Mouse (Mus musculus) heart, embryonic 16.5 days (tissue): Measurements from ENCODE around the gene Rpl6. TPM values are rescaled to one million over a fixed set of nuclear protein-coding genes. Genes with fewer than 3 reads are reported as not detected.

ENCODE experiments used
- ATAC-seq: fragments of 200-750 bp; cut with Nextera tagmentation; replicated peaks from 2 replicates; pipeline ENCODE4 v1.8.0; 2017; ENCODE audit warnings: moderate number of reproducible peaks; ENCODE audit not compliant: insufficient read depth, low FRiP score; ENCODE audit errors: extremely low read depth
- H3K27ac ChIP-seq: fragments of 300-500 bp; sonication (generic); 2 replicates; pipeline ENCODE4 v1.5.1; 2014; ENCODE audit warnings: mild to moderate bottlenecking, low read length, control low read depth, moderate library complexity
- H3K27me3 ChIP-seq: fragments of 300-500 bp; sonication (generic); 2 replicates; pipeline ENCODE4 v1.6.1; 2014; ENCODE audit warnings: low read length, mixed read lengths; ENCODE audit not compliant: control insufficient read depth, insufficient read depth
- H3K36me3 ChIP-seq: fragments of 300-500 bp; sonication (generic); 2 replicates; pipeline ENCODE4 v1.6.1; 2014; ENCODE audit not compliant: control insufficient read depth, insufficient read depth
- H3K4me1 ChIP-seq: fragments of 300-500 bp; sonication (generic); 2 replicates; pipeline ENCODE4 v1.6.1; 2014; ENCODE audit warnings: low read length, mixed read lengths; ENCODE audit not compliant: control insufficient read depth, insufficient read depth
- H3K4me2 ChIP-seq: fragments of 300-500 bp; sonication (generic); 2 replicates; pipeline ENCODE4 v1.6.1; 2014; ENCODE audit warnings: low read depth, mild to moderate bottlenecking, control low read depth, low read length
- H3K4me3 ChIP-seq: fragments of 300-500 bp; sonication (generic); 2 replicates; pipeline ENCODE4 v1.5.1; 2014; ENCODE audit warnings: mild to moderate bottlenecking, control low read depth, low read length
- H3K9ac ChIP-seq: fragments of 300-500 bp; sonication (generic); 2 replicates; pipeline ENCODE4 v1.6.1; 2014; ENCODE audit warnings: low read length, control low read depth
- H3K9me3 ChIP-seq: fragments of 300-500 bp; sonication (generic); replicated peaks from 2 replicates; pipeline ENCODE4 v1.6.1; 2016; ENCODE audit warnings: low read length; ENCODE audit not compliant: control insufficient read depth
- WGBS: fragments of 180-500 bp; shearing (Covaris S2); extraction: QIAGEN DNeasy Blood & Tissue Kit; methylation state at CpG from one replicate; pipeline ENCODE4 v1.1.7; 2014; 5-methylcytosine and 5-hydroxymethylcytosine counted together
- polyA plus RNA-seq: library from polyadenylated mRNA; unstranded; fragments of >200 nt; fragmentation: Nextera tagmentation; extraction: Ambion mirVana; gene quantifications from 2 replicates; pipeline ENCODE4 v1.2.1, GENCODE M21; 2015

The Rpl6 gene
- polyA plus RNA-seq, 1 experiment from 2014 or later, result 345 TPM

DNA sequence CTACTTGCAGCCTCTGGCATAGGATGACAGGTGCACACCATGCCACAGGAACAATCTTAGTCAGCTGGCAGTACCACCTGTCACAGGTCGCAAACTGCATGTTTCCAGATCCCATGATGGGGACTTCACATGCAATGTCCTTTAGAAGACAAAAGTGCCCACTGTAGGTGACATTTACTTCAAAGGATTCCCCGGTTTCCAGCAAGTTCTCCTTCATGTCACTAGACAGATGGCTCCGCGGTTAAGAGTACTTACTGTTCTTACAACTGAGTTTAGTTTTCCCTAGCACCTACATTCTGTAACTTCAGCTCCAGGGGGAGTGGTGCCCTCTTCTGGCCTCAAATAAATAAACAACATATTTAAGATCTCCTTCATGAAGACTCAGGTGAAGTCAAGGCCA is 31.4 kb upstream of the Rpl6 start:
- H3K27me3 ChIP-seq, result no peaks in the 10 kb centered on the region
- ATAC-seq, result no peak
- H3K36me3 ChIP-seq, result peaks cover 13% of the 10 kb centered on the region
- no peak overlapping the region for H3K4me3 ChIP-seq
- no peak overlapping the region for H3K9ac ChIP-seq
- H3K27ac ChIP-seq, result no peak overlapping the region
- no peak overlapping the region for H3K4me2 ChIP-seq
- 80% methylated on average over 4 of the region's 4 CpGs for WGBS
- H3K9me3 ChIP-seq, result no peaks in the 10 kb centered on the region
- peaks cover 3% of the 10 kb centered on the region; the same call in 1 of the 2 replicates for H3K4me1 ChIP-seq

GRCm38 (mm10) chr5:121179077-121179857 is 25.0 kb upstream of the Rpl6 start:
- 0 out of 2 replicates have a peak overlapping the region, but pooled peaks have one; percentile 4 for H3K9ac ChIP-seq
- H3K27me3 ChIP-seq, result no peaks in the 10 kb centered on the region
- 44% methylated on average over 9 of the region's 9 CpGs for WGBS
- no peak overlapping the region for H3K4me3 ChIP-seq
- H3K36me3 ChIP-seq, result no peaks in the 10 kb centered on the region
- H3K27ac ChIP-seq, result peak overlapping the region; percentile 75
- no peaks in the 10 kb centered on the region for H3K9me3 ChIP-seq
- no peak for ATAC-seq
- peaks cover 37% of the 10 kb centered on the region for H3K4me1 ChIP-seq
- H3K4me2 ChIP-seq, result peak overlapping the region; percentile 4; the same call in 1 of the 2 replicates

DNA sequence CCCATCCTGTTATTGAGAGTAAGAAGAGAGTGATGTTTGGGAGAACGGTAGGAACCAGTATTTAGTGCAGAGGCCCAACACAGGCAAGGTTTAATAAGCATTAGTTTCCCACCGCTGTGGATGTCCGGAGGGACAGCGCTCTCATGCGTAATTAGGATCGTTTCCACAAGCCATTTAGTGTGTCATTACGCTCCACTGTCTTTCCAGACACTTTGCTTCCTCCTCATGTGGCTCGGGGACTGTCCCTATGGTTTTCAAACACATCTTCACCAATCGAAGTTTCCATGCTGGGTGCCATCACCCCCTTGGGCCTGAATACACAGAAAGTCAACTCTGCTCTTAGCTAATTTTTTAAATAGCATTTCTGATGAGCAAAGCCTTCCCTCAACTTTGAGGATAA is 21.0 kb upstream of the Rpl6 start:
- ATAC-seq, result no peak
- no peaks in the 10 kb centered on the region for H3K36me3 ChIP-seq
- 87% methylated on average over 9 of the region's 9 CpGs for WGBS
- no peak overlapping the region for H3K4me3 ChIP-seq
- no peaks in the 10 kb centered on the region for H3K27me3 ChIP-seq
- no peak overlapping the region for H3K27ac ChIP-seq
- H3K4me1 ChIP-seq, result peaks cover 73% of the 10 kb centered on the region
- no peak overlapping the region for H3K9ac ChIP-seq
- H3K9me3 ChIP-seq, result no peaks in the 10 kb centered on the region
- no peak overlapping the region for H3K4me2 ChIP-seq

DNA sequence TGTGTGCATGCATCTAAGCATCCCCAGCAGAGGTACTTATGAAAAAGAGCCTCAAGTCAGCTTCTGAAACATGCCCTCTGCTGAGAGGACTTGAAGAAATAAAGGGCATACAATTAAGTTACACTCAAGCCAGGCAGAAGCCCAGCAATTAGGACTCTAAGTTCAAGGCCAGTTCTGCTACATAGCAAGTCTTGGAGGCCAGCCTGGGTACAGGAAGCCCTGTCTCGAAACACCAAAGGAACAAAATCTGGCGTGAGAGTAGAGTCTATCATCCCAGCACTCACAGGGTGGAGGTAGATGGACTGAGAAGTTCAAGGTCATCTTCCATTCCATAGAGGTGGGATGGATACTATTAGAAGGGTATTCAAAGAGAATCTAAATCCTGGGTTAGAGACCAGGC is 19.9 kb upstream of the Rpl6 start:
- H3K27ac ChIP-seq, result peak overlapping the region; percentile 87
- no peaks in the 10 kb centered on the region for H3K36me3 ChIP-seq
- peak overlapping the region; percentile 54 for H3K9ac ChIP-seq
- H3K4me3 ChIP-seq, result no peak overlapping the region
- H3K27me3 ChIP-seq, result no peaks in the 10 kb centered on the region
- ATAC-seq, result no peak
- 41% methylated on average over 2 of the region's 2 CpGs for WGBS
- no peaks in the 10 kb centered on the region for H3K9me3 ChIP-seq
- peak overlapping the region; percentile 54; the same call in 1 of the 2 replicates for H3K4me2 ChIP-seq
- peaks cover 72% of the 10 kb centered on the region for H3K4me1 ChIP-seq

- Histone ChIP-seq H3K9ac (peak overlapping the region; percentile 43), H3K36me3 (no peaks in the 10 kb centered on the region), H3K4me3 (peak overlapping the region; percentile 8), H3K27me3 (no peaks in the 10 kb centered on the region), H3K4me2 (peak overlapping the region; percentile 54), H3K4me1 (peaks cover 69% of the 10 kb centered on the region), H3K27ac (peak overlapping the region; percentile 87), H3K9me3 (no peaks in the 10 kb centered on the region)
- ATAC-seq, result peak; percentile 34
- WGBS, result 10% methylated on average over 11 of the region's 11 CpGs
Observed at GRCm38 (mm10) chr5:121184945-121185551, 19.2 kb upstream of the Rpl6 start.

DNA sequence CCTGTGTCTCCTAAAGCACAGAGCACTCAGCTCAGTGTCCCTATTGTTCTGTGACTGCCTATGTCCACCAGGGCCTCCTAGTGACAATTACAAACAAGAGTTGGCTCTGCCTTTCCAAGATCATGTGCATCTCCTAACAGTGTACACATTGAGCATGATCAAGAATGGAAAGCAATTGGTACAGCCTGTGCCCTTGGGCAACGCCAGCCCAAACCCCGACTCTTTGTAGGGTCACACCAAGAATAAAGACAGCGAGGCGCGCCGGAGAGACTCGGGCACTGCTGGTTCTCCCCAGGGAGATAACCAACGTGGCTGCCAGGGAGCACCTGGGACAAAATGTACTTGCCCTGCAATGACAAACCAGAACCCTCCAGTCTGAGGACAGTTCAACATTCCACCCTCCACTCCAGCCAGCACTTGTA is 16.7 kb upstream of the Rpl6 start:
- Histone ChIP-seq H3K9me3 (no peaks in the 10 kb centered on the region), H3K4me3 (no peak overlapping the region), H3K4me1 (peaks cover 69% of the 10 kb centered on the region), H3K27ac (peak overlapping the region; percentile 70), H3K27me3 (no peaks in the 10 kb centered on the region), H3K4me2 (peak overlapping the region; percentile 39), H3K9ac (no peak overlapping the region), H3K36me3 (no peaks in the 10 kb centered on the region)
- WGBS, result 62% methylated on average over 8 of the region's 8 CpGs
- no peak for ATAC-seq

DNA sequence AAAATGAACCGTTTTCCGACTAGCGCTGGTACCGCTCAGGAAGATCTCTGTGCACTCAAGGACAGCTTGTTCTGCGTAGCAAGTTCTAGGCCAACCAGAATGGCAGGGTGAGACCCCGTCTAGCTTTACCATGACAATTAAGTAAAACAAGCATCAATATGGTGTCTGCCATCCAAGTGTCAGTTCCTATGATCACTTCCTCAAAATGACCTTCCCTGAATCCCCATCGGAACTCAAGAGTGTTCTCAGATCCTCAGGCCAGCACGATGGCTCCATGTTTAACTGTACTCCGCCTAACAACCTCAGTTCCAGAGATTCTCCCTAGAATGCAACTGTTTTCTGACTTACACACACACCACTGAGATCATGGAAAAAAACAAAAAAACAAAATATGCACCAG is 16.0 kb upstream of the Rpl6 start:
- 80% methylated on average over 9 of the region's 9 CpGs for WGBS
- peaks cover 68% of the 10 kb centered on the region for H3K4me1 ChIP-seq
- no peak overlapping the region for H3K9ac ChIP-seq
- peak overlapping the region; percentile 70 for H3K27ac ChIP-seq
- no peaks in the 10 kb centered on the region for H3K36me3 ChIP-seq
- no peaks in the 10 kb centered on the region for H3K27me3 ChIP-seq
- no peak overlapping the region for H3K4me3 ChIP-seq
- peak overlapping the region; percentile 39 for H3K4me2 ChIP-seq
- ATAC-seq, result no peak
- H3K9me3 ChIP-seq, result no peaks in the 10 kb centered on the region

- peaks cover 61% of the 10 kb centered on the region for H3K4me1 ChIP-seq
- ATAC-seq, result no peak
- H3K9me3 ChIP-seq, result no peaks in the 10 kb centered on the region
- 58% methylated on average over 9 of the region's 9 CpGs for WGBS
- no peaks in the 10 kb centered on the region for H3K36me3 ChIP-seq
- H3K27me3 ChIP-seq, result no peaks in the 10 kb centered on the region
- H3K27ac ChIP-seq, result no peak overlapping the region
- peak overlapping the region; percentile 40; the same call in 1 of the 2 replicates for H3K4me2 ChIP-seq
- no peak overlapping the region for H3K4me3 ChIP-seq
- H3K9ac ChIP-seq, result no peak overlapping the region; the same call in 1 of the 2 replicates
Observed at GRCm38 (mm10) chr5:121189182-121189581, 15.1 kb upstream of the Rpl6 start.

- peak overlapping the region; percentile 98 for H3K9ac ChIP-seq
- no peaks in the 10 kb centered on the region for H3K36me3 ChIP-seq
- peak overlapping the region; percentile 78 for H3K4me2 ChIP-seq
- no peak for ATAC-seq
- WGBS, result 24% methylated on average over 21 of the region's 21 CpGs
- peak overlapping the region; percentile 92 for H3K27ac ChIP-seq
- H3K4me1 ChIP-seq, result peaks cover 50% of the 10 kb centered on the region
- H3K9me3 ChIP-seq, result no peaks in the 10 kb centered on the region
- no peaks in the 10 kb centered on the region for H3K27me3 ChIP-seq
- peak overlapping the region; percentile 90 for H3K4me3 ChIP-seq
Observed at GRCm38 (mm10) chr5:121190210-121190835, 14.0 kb upstream of the Rpl6 start.
